Comparison of ENCODE assay signal across 35 mouse cellular contexts in the genomic region with DNA sequence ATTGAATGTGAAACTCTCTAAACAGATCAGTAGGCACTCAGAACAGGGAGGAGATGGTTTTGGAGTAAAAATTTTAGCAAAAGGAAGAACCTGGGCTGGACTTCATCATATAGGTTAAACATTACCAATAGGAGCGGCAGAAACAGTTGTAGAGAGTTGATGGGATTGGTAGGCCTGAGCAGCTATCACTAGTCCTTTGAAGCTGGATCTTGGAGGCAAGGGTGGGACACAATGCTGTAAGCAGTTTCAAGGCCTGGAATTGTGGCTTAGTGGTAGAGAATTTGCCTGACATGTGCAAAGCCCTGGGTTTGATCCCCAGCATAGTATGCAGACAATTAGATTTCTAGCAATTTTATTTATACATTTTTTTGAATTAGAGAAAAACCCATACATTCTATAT. TPM values are rescaled to one million over a fixed set of nuclear protein-coding genes. Genes with fewer than 3 reads are reported as not detected.
"Had no signal": no experiment of that assay in that cellular context is flagged by ENCODE, and none has a peak within 500 bp of the region (broad histone marks: within the 10 kb centered on the region; RNA-seq: fewer than 3 reads in every experiment).

No protein-coding gene starts in this region.

- H3K27ac ChIP-seq: limb, embryonic 10.5 days; limb, embryonic 12.5 days; limb, embryonic 13.5 days; limb, embryonic 15.5 days; liver, embryonic 12.5 days; liver, embryonic 13.5 days; liver, embryonic 14.5 days; liver, embryonic 15.5 days; lung, embryonic 15.5 days; macrophage; midbrain, embryonic 10.5 days; midbrain, embryonic 12.5 days; midbrain, embryonic 13.5 days; midbrain, embryonic 15.5 days; neural tube, embryonic 12.5 days had no signal

- H3K9me3 ChIP-seq: limb, embryonic 10.5 days; limb, embryonic 12.5 days; limb, embryonic 13.5 days; limb, embryonic 15.5 days; liver, embryonic 12.5 days; liver, embryonic 13.5 days; liver, embryonic 15.5 days; lung, embryonic 15.5 days; megakaryocyte, embryonic 14.5 days; midbrain, embryonic 10.5 days; midbrain, embryonic 12.5 days; midbrain, embryonic 13.5 days; midbrain, embryonic 15.5 days; neural tube, embryonic 12.5 days had no signal

- H3K9ac ChIP-seq: limb, embryonic 12.5 days; limb, embryonic 13.5 days; limb, embryonic 15.5 days; liver, embryonic 12.5 days; liver, embryonic 13.5 days; liver, embryonic 14.5 days; liver, embryonic 15.5 days; liver, postnatal 0 days; lung, embryonic 14.5 days; lung, embryonic 15.5 days; midbrain, embryonic 12.5 days; midbrain, embryonic 13.5 days; midbrain, embryonic 15.5 days; neural tube, embryonic 12.5 days had no signal

- ATAC-seq: liver, embryonic 12.5 days; liver, postnatal 0 days; lung, postnatal 0 days; midbrain, embryonic 13.5 days; midbrain, embryonic 15.5 days; midbrain, embryonic 16.5 days had no signal

- DNase-seq: left cerebral cortex, postnatal 4 days; liver; liver, embryonic 13.5 days; liver, postnatal 0 days; lung, adult 18-20 months; lung, adult 2 months; lung, embryonic 14.5 days; lung, postnatal 10 days; lung, postnatal 14 days; lung, postnatal 36 days; lung, postnatal 4 days; midbrain, embryonic 14.5 days had no signal

- H3K4me1 ChIP-seq: limb, embryonic 10.5 days; limb, embryonic 12.5 days; limb, embryonic 13.5 days; limb, embryonic 15.5 days; midbrain, embryonic 10.5 days; midbrain, embryonic 12.5 days; midbrain, embryonic 15.5 days; neural tube, embryonic 12.5 days had no signal

- H3K4me3 ChIP-seq: limb, embryonic 10.5 days; limb, embryonic 12.5 days; limb, embryonic 13.5 days; limb, embryonic 15.5 days; liver, embryonic 12.5 days; liver, embryonic 13.5 days; liver, embryonic 15.5 days; lung, embryonic 15.5 days; megakaryocyte, embryonic 14.5 days; midbrain, embryonic 10.5 days; midbrain, embryonic 12.5 days; midbrain, embryonic 13.5 days; midbrain, embryonic 15.5 days; myocyte; neural tube, embryonic 12.5 days had no signal

- H3K4me2 ChIP-seq: limb, embryonic 12.5 days; limb, embryonic 13.5 days; limb, embryonic 15.5 days; liver, embryonic 11.5 days; liver, embryonic 12.5 days; liver, embryonic 13.5 days; liver, embryonic 15.5 days; lung, embryonic 14.5 days; lung, embryonic 15.5 days; midbrain, embryonic 11.5 days; midbrain, embryonic 12.5 days; midbrain, embryonic 13.5 days; midbrain, embryonic 15.5 days; neural tube, embryonic 12.5 days had no signal

- H3K36me3 ChIP-seq: midbrain, embryonic 15.5 days had no signal

- H3K27me3 ChIP-seq: limb, embryonic 12.5 days; limb, embryonic 13.5 days; limb, embryonic 15.5 days; liver, embryonic 12.5 days; liver, embryonic 13.5 days; liver, embryonic 15.5 days; lung, embryonic 15.5 days; megakaryocyte, embryonic 14.5 days; midbrain, embryonic 12.5 days; midbrain, embryonic 13.5 days; midbrain, embryonic 15.5 days; neural tube, embryonic 12.5 days had no signal

RNA-seq across cellular contexts. Expression of a gene that starts 43.2 kb away (rescaled TPM):
- total RNA-seq: megakaryocyte, adult 5-6 weeks; megakaryocyte-erythroid progenitor cell, adult 5-6 weeks; monocyte, adult 5-6 weeks had no signal
- polyA plus RNA-seq: myocyte had no signal
